8 mouse cellular contexts compared by ENCODE assay signal in the genomic region with DNA sequence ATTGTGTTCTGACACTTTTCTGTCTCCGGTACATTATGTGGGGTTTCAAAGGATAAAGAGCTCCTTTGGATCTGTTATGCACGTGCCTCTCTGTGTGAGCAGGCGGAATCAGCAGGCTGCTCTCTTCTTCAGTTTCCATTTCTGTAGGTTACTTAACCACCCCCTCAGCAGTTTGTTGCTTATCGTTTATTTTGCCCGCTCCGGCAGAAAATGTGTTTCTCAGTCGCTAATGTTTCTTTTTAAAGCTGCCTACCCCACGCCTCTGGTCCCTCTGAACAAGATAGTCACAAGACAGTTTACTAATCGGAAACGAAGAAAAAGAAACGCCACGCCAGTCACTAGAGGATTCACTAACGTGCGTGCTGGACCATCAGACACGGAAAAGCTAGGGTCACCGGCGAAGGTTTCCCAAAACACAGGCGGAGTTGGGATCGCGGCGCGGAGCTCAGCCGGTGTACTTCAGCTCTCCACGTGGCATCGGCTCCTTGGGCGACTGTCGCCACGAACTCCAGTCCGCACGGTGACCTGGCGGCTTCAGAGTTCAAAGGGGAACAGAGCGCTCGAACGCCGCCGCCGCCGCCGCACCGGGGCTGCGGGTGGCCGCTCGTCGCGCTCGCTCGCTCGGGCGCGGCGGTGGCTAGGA. TPM values are rescaled to one million over a fixed set of nuclear protein-coding genes. Genes with fewer than 3 reads are reported as not detected.
DNase-seq lines count a peak whose midpoint lies in the region; ATAC-seq and TF ChIP-seq lines count a peak whose summit lies in the region.

A gene (plus strand): TSS at position 342 of the 643 bp plus-strand sequence.

- peaks cover 21% of the 10 kb centered on the region for H3K4me1 ChIP-seq in erythroblast, embryonic 14.5 days (ENCODE audit: control insufficient read depth)
- peaks cover 15% of the 10 kb centered on the region for H3K4me1 ChIP-seq in G1E (ENCODE audit: insufficient read depth, low read depth, low read length)
- peaks cover 24% of the 10 kb centered on the region for H3K4me1 ChIP-seq in forebrain, embryonic 10.5 days
- H3K4me1 ChIP-seq in hindbrain, embryonic 11.5 days (replicated peaks; ENCODE audit: control insufficient read depth, insufficient read depth, low read length): no peaks in the 10 kb centered on the region
- H3K4me1 ChIP-seq in limb, embryonic 11.5 days (ENCODE audit: control insufficient read depth, insufficient read depth, low read length): no peaks in the 10 kb centered on the region

- H3K9ac ChIP-seq in hindbrain, embryonic 11.5 days (ENCODE audit: low read depth, low read length): peak within 1 kb of the TSS; percentile 61
- H3K9ac ChIP-seq in limb, embryonic 11.5 days (ENCODE audit: low read length): peak within 1 kb of the TSS; percentile 64

- no peaks in the 10 kb centered on the region for H3K36me3 ChIP-seq in erythroblast, embryonic 14.5 days (ENCODE audit: control insufficient read depth)
- H3K36me3 ChIP-seq in G1E (replicated peaks): peaks cover 4% of the 10 kb centered on the region
- no peaks in the 10 kb centered on the region for H3K36me3 ChIP-seq in forebrain, embryonic 10.5 days (replicated peaks)
- no peaks in the 10 kb centered on the region for H3K36me3 ChIP-seq in hindbrain, embryonic 11.5 days (ENCODE audit: control insufficient read depth, insufficient read depth, low read length)
- no peaks in the 10 kb centered on the region for H3K36me3 ChIP-seq in limb, embryonic 11.5 days (ENCODE audit: control insufficient read depth, insufficient read depth, low read length)

- DNase-seq in G1E (ENCODE audit: low spot score): no peak
- DNase-seq in forebrain, embryonic 10.5 days (ENCODE audit: extremely low spot score, low spot score): peak; percentile 31
- DNase-seq in hindbrain, embryonic 11.5 days (ENCODE audit: low spot score): peak; percentile 43
- peak; percentile 56 for DNase-seq in limb, embryonic 11.5 days (ENCODE audit: low spot score)
- DNase-seq in natural killer cell, adult 2 months (ENCODE audit: low spot score in 2 of 2): no peak

- 5% methylated on average over 51 of the region's 51 CpGs for WGBS in forebrain, embryonic 10.5 days
- 6% methylated on average over 31 of the region's 51 CpGs for WGBS in hindbrain, embryonic 11.5 days
- WGBS in limb, embryonic 11.5 days: 6% methylated on average over 51 of the region's 51 CpGs

- H3K4me3 ChIP-seq in erythroblast, embryonic 14.5 days (replicated peaks): peak within 1 kb of the TSS; percentile 68
- peak within 1 kb of the TSS; percentile 73 for H3K4me3 ChIP-seq in G1E (ENCODE audit: low read depth, low read length)
- H3K4me3 ChIP-seq in forebrain, embryonic 10.5 days: peak within 1 kb of the TSS; percentile 80
- H3K4me3 ChIP-seq in hindbrain, embryonic 11.5 days (ENCODE audit: low read depth, low read length): peak within 1 kb of the TSS; percentile 75
- H3K4me3 ChIP-seq in limb, embryonic 11.5 days (ENCODE audit: low read depth, low read length): peak within 1 kb of the TSS; percentile 68

- no peak for TF ChIP-seq CTCF in G1E (IDR thresholded peaks at IDR 0.05; ENCODE audit: low read depth, low read length)

- peak within 1 kb of the TSS; percentile 83 for H3K27ac ChIP-seq in forebrain, embryonic 10.5 days
- no peak within 1 kb of the TSS for H3K27ac ChIP-seq in hindbrain, embryonic 11.5 days (ENCODE audit: low read depth, low read length)
- H3K27ac ChIP-seq in limb, embryonic 11.5 days (replicated peaks; ENCODE audit: low read depth, low read length): no peak within 1 kb of the TSS

- no peak for ATAC-seq in erythroblast, adult 5-6 weeks (replicated peaks; ENCODE audit: low FRiP score, poor library complexity, severe bottlenecking)
- ATAC-seq in G1E (ENCODE audit: extremely low read depth, insufficient number of reproducible peaks, low FRiP score, poor library complexity, severe bottlenecking): no peak
- ATAC-seq in hindbrain, embryonic 11.5 days (ENCODE audit: low FRiP score): no peak
- no peak for ATAC-seq in limb, embryonic 11.5 days (ENCODE audit: insufficient number of reproducible peaks, low FRiP score, low TSS enrichment, low read depth)
- peak; percentile 33 for ATAC-seq in neutrophil, adult 5-6 weeks (ENCODE audit: extremely low read depth, insufficient number of reproducible peaks, low FRiP score, poor library complexity, severe bottlenecking)

- peaks cover 34% of the 10 kb centered on the region for H3K27me3 ChIP-seq in erythroblast, embryonic 14.5 days (ENCODE audit: control insufficient read depth)
- H3K27me3 ChIP-seq in G1E (ENCODE audit: insufficient read depth, low read length): peaks cover 8% of the 10 kb centered on the region; the same call in 1 of the 2 replicates
- H3K27me3 ChIP-seq in forebrain, embryonic 10.5 days (ENCODE audit: poor library complexity, severe bottlenecking): peaks cover 57% of the 10 kb centered on the region
- H3K27me3 ChIP-seq in hindbrain, embryonic 11.5 days (ENCODE audit: control insufficient read depth, insufficient read depth, low read length): peaks cover 27% of the 10 kb centered on the region
- H3K27me3 ChIP-seq in limb, embryonic 11.5 days (ENCODE audit: control insufficient read depth, insufficient read depth, low read length): peaks cover 33% of the 10 kb centered on the region

- no peaks in the 10 kb centered on the region for H3K9me3 ChIP-seq in erythroblast, embryonic 14.5 days (ENCODE audit: control insufficient read depth, low read length)
- H3K9me3 ChIP-seq in G1E (replicated peaks): peaks cover 12% of the 10 kb centered on the region
- H3K9me3 ChIP-seq in forebrain, embryonic 10.5 days: no peaks in the 10 kb centered on the region
- H3K9me3 ChIP-seq in hindbrain, embryonic 11.5 days (ENCODE audit: control insufficient read depth, low read length): no peaks in the 10 kb centered on the region
- no peaks in the 10 kb centered on the region for H3K9me3 ChIP-seq in limb, embryonic 11.5 days (ENCODE audit: control insufficient read depth, low read length)

- peak within 1 kb of the TSS; percentile 97 for H3K4me2 ChIP-seq in hindbrain, embryonic 11.5 days (replicated peaks; ENCODE audit: low read depth, low read length)
- H3K4me2 ChIP-seq in limb, embryonic 11.5 days (ENCODE audit: low read depth, severe bottlenecking): peak within 1 kb of the TSS; percentile 93

RNA-seq across cellular contexts. Expression of the gene that starts here (rescaled TPM):
- polyA plus RNA-seq in erythroblast, embryonic 14.5 days (2012): 0.11 and 0.60 TPM in 2 replicates
- total RNA-seq in erythroblast, adult 5-6 weeks (2015; ENCODE audit: low replicate concordance): 0.96 TPM in 1 of 2 replicates, not detected in the other
- 2.8 and 11.3 TPM in 2 replicates for total RNA-seq in erythroblast, adult 5-6 weeks (2017; ENCODE audit: low replicate concordance)
- total RNA-seq in G1E (2014; fragmentation: Nextera tagmentation) (not detected in 2 replicates), G1E (2017) (2.3 and 2.6 TPM in 2 replicates)
- polyA plus RNA-seq in G1E (2012): 2.5 and 2.8 TPM in 2 replicates
- 9.1 and 10.9 TPM in 2 replicates for polyA plus RNA-seq in forebrain, embryonic 10.5 days (2016; fragmentation: Nextera tagmentation; extraction: Ambion mirVana)
- 5.8 and 6.7 TPM in 2 replicates for polyA plus RNA-seq in hindbrain, embryonic 11.5 days (2014; fragmentation: Nextera tagmentation; extraction: Ambion mirVana)
- 1.1 and 1.9 TPM in 2 replicates for polyA plus RNA-seq in limb, embryonic 11.5 days (2014; fragmentation: Nextera tagmentation; extraction: Ambion mirVana)
- total RNA-seq in neutrophil, adult 5-6 weeks (2017): 13.8 and 15.8 TPM in 2 replicates

Comparison
In these comparisons a context has a peak if more than half of its experiments do, and no peak if none do; other contexts are left out.
1. DNase-seq: peak in forebrain, embryonic 10.5 days (single experiment), hindbrain, embryonic 11.5 days (single experiment) and limb, embryonic 11.5 days (single experiment); none in G1E (single experiment) and natural killer cell, adult 2 months (0 of 2).
2. Peak in every context shown above with its lines, with median percentiles within 50 percentile points of each other: H3K4me3 ChIP-seq.